Mouse (Mus musculus) liver, postnatal 0 days (tissue): ENCODE results near the gene Bscl2.

Experiments
- CTCF ChIP-seq: sonication (generic); IDR thresholded peaks from 2 replicates; pipeline ENCODE4 v1.5.1; 2016; ENCODE audit warnings: antibody characterized with exemption, low read depth
- EP300 ChIP-seq: IDR thresholded peaks from 2 replicates; pipeline ENCODE4 v1.6.1; 2016; ENCODE audit warnings: antibody characterized with exemption, low read depth, mild to moderate bottlenecking

DNA sequence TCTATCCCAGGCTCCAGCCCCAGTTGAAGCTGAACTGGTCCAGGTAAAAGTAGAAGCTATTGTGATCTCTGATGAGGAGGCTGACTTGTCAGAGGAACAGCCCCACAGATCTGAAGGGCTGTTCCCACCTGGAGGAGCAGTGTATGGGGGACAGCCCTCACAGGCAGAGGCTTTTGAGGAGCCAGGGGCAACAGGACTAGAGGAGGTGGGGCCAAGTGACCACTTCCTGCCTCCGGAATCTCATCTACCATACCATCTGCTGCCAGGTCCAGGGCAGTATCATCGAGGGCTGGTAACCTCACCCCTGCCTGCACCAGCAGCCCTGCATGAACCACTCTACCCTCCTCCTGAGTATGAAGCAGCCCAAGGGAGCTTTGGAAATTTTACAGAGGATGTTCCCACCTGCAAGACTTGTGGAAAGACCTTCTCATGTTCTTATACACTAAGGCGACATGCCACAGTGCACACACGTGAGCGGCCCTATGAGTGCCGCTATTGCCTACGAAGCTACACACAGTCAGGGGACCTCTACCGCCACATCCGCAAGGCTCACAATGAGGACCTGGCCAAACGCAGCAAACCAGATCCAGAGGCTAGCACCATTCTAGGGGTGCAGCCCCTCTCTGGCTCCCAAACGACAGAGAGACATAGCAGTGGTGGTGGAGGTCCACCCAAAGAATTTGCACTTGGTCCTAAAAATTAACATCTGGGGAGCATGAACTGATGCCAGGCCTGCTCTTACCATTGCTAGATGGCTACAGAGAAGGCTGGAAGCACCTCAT is 33.2 kb upstream of the Bscl2 start:
- TF ChIP-seq CTCF: no peak
- TF ChIP-seq EP300: no peak
